Mouse (Mus musculus): ENCODE results near the gene Olfr522. TPM values are rescaled to one million over a fixed set of nuclear protein-coding genes. Genes with fewer than 3 reads are reported as not detected.

Olfr522 gene
- polyA plus RNA-seq, 1 experiment from 2014 or later: not detected

DNA sequence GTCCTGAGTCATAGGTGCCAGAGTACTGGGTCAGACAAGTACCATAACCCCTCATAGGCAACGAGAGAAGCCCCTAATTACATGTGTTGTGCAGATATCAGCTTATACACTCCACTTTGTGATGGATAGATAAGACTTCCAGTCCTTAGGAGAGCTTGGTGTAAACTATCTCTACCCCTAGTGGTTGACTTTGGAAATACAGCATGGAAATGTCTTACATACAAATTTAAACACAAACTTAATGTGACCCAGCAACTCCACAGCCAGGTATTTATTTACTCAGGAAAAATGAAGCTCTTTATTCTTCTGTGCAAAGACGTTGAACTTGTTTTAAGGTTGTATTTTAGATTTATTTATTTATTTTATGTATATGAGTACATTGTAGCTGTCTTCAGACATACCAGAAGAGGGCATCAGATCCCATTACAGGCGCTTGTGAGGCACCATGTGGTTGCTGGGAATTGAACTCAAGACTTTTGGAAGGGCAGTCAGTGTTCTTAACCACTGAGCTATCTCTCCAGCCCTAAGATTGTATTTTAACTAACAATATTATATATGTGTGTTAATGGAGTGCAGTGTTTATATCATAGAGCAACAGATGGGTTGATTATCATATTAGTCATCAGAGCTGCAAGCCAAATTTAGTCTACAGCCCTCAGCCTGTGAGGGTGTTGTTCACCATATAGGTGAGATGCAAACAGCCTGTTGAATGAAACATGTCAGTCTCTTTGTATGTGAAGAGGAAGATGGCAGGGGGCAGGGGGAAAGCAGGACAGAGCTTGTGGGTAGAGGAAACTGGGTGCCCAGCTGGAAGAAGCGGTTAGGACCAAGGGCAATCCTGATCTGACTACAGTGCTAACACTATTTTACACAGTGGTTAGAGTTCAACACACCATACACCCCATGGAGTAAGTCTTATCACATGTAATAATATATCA lies 24.1 kb upstream of the Olfr522 start:
- Histone ChIP-seq H3K9me3 (replicated peaks) (no peaks in the 10 kb centered on the region), H3K9ac (no peak overlapping the region), H3K4me3 (no peak overlapping the region), H3K27ac (no peak overlapping the region), H3K4me2 (no peak overlapping the region), H3K4me1 (replicated peaks) (no peaks in the 10 kb centered on the region), H3K36me3 (no peaks in the 10 kb centered on the region), H3K27me3 (0 out of 2 replicates have a peak, but pooled peaks cover 5% of the 10 kb centered on the region)
- WGBS: 55% methylated on average over 4 of the region's 4 CpGs
- no peak for ATAC-seq (replicated peaks; ENCODE audit: insufficient number of reproducible peaks, insufficient read depth, low FRiP score, low read depth)

DNA sequence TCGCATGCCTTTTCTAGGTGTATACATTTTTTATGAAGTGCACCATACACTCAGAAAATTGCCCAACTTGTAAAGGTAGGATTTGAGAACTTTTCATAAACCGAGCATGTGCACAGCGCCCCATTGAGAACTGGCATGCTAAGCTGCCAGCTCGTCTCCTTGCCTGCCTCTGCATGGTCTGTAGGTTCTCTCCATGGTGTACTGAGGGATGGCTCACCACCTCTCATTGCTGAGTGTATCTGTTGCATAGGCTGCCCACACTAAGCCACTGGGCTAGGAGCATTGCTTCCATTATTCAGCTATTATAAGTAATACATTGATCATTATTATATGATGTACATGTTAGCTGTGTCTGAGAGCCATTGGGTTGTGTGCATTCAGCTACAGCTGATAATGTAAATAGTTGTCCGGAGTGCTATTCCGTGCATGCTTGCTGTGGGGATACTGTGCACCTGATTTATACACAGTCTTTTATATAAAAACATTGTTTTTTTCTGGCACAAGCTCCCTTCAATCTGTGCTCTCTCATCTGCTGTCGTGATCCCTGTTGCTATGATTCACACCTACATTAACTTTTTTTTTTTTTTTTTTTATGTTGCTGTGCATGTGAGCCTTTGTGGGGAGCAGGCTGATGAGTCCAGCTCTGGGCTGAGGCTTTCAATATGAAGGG lies 23.3 kb upstream of the Olfr522 start:
- H3K27me3 ChIP-seq: 0 out of 2 replicates have a peak, but pooled peaks cover 5% of the 10 kb centered on the region
- no peaks in the 10 kb centered on the region for H3K4me1 ChIP-seq (replicated peaks)
- H3K9me3 ChIP-seq (replicated peaks): no peaks in the 10 kb centered on the region
- no peak overlapping the region for H3K27ac ChIP-seq
- no peak for ATAC-seq (replicated peaks; ENCODE audit: insufficient number of reproducible peaks, insufficient read depth, low FRiP score, low read depth)
- no peak overlapping the region for H3K9ac ChIP-seq
- H3K4me3 ChIP-seq: no peak overlapping the region
- H3K4me2 ChIP-seq: no peak overlapping the region
- 82% methylated on average over 7 of the region's 7 CpGs for WGBS
- no peaks in the 10 kb centered on the region for H3K36me3 ChIP-seq

DNA sequence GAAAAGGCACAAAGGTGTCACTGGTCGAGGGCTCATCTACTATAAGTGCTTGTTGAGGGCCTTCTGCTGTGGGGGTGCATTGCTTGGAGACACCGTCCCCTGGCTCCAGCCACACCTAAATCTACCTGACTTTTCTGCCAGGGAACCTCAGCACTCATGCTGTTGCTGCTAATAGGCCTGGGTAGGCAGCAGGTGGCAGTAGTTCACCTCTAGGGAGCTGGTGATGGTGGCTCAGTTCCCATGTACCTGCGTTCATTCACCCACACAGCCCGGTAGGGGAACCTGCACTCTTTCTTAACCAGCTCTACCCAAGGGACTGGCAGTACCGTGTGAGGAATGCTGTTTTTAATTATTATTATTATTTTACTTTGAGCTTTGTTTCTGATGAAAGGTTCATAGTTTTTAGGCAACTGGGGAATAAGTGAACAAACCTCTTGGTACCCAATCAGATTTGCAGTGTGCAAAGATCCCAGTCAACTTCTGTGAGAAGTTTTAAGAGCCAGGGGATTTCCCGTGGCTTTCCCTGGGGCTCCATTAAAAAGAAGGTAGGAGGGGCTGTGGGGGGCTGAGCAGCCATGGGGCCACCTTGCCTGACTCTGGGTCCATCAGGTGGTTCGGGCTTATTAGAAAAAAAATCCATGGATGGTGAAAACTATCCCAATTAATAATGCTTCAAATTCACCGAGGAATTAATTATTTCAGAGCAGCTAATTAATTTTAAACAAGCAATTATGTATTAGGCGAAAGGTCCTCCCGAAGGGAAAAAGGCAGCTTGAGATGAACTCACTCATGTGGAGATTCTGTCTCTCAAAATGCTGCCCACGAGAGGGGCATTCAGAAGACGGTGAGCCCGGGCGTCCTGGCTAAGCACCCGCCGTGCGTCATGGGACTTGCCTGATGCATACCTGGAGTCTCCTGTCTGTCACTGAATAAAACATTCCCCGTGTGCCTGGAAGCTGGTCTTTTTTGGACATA lies 22.4 kb upstream of the Olfr522 start:
- 65% methylated on average over 18 of the region's 18 CpGs for WGBS
- no peaks in the 10 kb centered on the region for H3K4me1 ChIP-seq (replicated peaks)
- no peak overlapping the region for H3K4me2 ChIP-seq
- H3K36me3 ChIP-seq: no peaks in the 10 kb centered on the region
- no peak for ATAC-seq (replicated peaks; ENCODE audit: insufficient number of reproducible peaks, insufficient read depth, low FRiP score, low read depth)
- 0 out of 2 replicates have a peak, but pooled peaks cover 5% of the 10 kb centered on the region for H3K27me3 ChIP-seq
- no peak overlapping the region for H3K9ac ChIP-seq
- H3K27ac ChIP-seq: no peak overlapping the region
- no peak overlapping the region for H3K4me3 ChIP-seq
- no peaks in the 10 kb centered on the region for H3K9me3 ChIP-seq (replicated peaks)

DNA sequence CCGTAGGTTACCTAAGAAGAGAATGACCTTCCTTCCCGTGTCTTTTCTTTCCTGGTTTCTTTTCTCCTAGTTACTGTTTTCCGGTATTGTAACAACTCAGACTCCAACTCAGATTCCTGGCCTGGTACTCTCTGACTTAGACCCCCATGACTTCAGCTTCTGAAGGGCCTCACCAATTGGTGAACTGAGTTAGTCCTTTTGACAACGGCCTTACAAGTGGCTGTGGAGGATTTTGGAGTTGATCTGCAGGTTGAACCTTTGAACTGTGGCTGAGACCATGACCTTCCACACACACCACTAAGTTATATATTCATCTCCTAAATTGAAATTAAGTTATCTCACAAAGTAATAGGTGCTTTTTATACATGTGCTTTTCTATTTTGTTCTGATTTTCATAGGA lies 19.6 kb upstream of the Olfr522 start:
- WGBS: 81% methylated on average over 4 of the region's 4 CpGs
- Histone ChIP-seq H3K4me3 (no peak overlapping the region), H3K4me2 (no peak overlapping the region), H3K4me1 (replicated peaks) (no peaks in the 10 kb centered on the region), H3K9ac (no peak overlapping the region), H3K36me3 (no peaks in the 10 kb centered on the region), H3K9me3 (replicated peaks) (no peaks in the 10 kb centered on the region), H3K27ac (no peak overlapping the region), H3K27me3 (0 out of 2 replicates have a peak, but pooled peaks cover 5% of the 10 kb centered on the region)
- ATAC-seq (replicated peaks; ENCODE audit: insufficient number of reproducible peaks, insufficient read depth, low FRiP score, low read depth): no peak

DNA sequence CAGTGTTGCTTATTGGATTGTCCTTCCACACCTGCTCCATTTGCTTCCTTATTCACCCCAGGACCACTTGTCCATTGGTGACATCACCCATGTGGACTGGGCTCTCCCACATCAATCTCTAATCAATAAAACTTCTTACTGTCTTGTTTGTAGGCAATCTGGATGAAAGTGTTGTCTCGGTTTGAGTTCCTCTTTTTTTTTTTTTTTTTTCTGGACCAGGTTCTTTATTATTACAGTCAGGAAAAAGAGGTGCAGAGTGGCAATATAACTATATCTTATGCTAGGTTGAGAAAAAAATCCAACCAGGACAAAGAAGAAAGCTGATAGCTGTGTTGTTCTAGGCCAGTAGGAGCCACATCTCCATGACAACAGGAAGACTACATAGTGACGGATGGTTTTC lies 16.1 kb upstream of the Olfr522 start:
- H3K27ac ChIP-seq: no peak overlapping the region
- ATAC-seq (replicated peaks; ENCODE audit: insufficient number of reproducible peaks, insufficient read depth, low FRiP score, low read depth): no peak
- WGBS: 77% methylated on average over 2 of the region's 2 CpGs
- H3K27me3 ChIP-seq: 0 out of 2 replicates have a peak, but pooled peaks cover 3% of the 10 kb centered on the region
- H3K36me3 ChIP-seq: no peaks in the 10 kb centered on the region
- no peak overlapping the region for H3K4me3 ChIP-seq
- no peaks in the 10 kb centered on the region for H3K9me3 ChIP-seq (replicated peaks)
- no peak overlapping the region for H3K9ac ChIP-seq
- H3K4me2 ChIP-seq: no peak overlapping the region
- H3K4me1 ChIP-seq (replicated peaks): no peaks in the 10 kb centered on the region

DNA sequence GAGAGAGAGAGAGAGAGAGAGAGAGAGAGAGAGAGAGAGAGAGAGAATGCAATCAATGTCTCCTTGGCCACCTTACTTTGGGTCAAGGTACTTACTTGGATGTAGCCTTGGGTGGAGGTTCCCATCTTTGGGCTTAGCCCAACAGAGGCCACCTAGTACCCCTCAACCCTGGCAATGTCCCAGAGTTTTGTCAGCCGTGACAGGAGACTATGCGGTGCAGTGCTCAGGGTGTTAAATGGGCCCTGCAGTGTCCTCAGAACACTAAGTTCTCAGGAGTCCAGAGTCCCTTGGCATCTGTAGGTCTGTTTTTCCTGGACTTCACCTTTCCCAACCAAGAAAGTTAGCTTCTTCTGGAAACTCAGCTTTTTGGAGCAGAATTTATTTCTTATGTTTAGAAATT lies 14.6 kb upstream of the Olfr522 start:
- H3K4me1 ChIP-seq (replicated peaks): no peaks in the 10 kb centered on the region
- no peak overlapping the region for H3K4me3 ChIP-seq
- no peak overlapping the region for H3K4me2 ChIP-seq
- no peaks in the 10 kb centered on the region for H3K9me3 ChIP-seq (replicated peaks)
- no peaks in the 10 kb centered on the region for H3K36me3 ChIP-seq
- WGBS: 90% methylated on average over 2 of the region's 2 CpGs
- no peak overlapping the region for H3K9ac ChIP-seq
- no peaks in the 10 kb centered on the region for H3K27me3 ChIP-seq
- no peak for ATAC-seq (replicated peaks; ENCODE audit: insufficient number of reproducible peaks, insufficient read depth, low FRiP score, low read depth)
- no peak overlapping the region for H3K27ac ChIP-seq

DNA sequence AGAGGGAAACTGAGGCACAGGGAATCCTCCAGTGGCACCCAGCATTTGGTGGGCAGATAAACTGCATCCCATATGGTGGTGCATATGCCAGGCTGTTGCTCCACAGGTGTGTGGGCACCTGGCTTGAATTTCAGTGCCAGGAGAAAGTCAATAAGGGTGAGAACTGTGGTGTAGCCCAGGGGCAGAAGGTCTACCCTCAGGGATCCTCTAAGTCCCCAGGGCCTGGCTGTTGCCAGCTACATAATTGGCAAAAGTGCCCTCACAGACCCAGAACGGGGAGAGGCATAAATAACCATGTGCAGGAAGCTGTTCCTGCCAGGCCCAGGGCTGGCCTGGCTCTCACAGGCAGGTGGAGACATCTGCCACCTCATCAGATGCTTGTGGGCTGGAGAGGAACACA lies 8.4 kb upstream of the Olfr522 start, which contains the start of gene Olfr523:
TSS of gene Olfr523 (plus strand) at position 282 of the 400 bp plus-strand sequence.
- Histone ChIP-seq H3K9ac (no peak within 1 kb of the TSS), H3K27ac (no peak within 1 kb of the TSS), H3K9me3 (replicated peaks) (no peaks in the 10 kb centered on the region), H3K4me3 (no peak within 1 kb of the TSS), H3K27me3 (no peaks in the 10 kb centered on the region), H3K4me1 (replicated peaks) (no peaks in the 10 kb centered on the region), H3K4me2 (no peak within 1 kb of the TSS), H3K36me3 (no peaks in the 10 kb centered on the region)
- no peak for ATAC-seq (replicated peaks; ENCODE audit: insufficient number of reproducible peaks, insufficient read depth, low FRiP score, low read depth)
- 50% methylated on average over 1 of the region's 1 CpGs for WGBS

DNA sequence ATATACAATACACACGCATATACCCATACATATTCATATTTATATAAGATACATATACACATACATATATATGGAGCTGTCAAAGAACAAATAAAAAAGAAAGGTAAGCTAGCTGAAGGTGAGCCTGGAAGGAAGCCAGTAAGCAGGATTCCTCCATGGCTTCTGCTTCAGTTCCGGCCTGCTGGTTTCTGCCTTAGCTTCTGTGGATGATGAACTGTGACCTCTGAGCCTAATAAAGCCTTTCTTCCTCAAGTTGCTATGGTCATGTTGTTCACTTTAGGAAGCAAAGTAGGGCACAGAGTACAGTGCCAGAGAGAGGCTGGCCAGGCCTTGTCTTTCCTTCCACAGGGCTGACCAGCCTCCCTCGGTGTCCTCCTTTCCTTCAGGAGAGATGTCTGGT lies 6.3 kb upstream of the Olfr522 start:
- no peaks in the 10 kb centered on the region for H3K9me3 ChIP-seq (replicated peaks)
- no peak overlapping the region for H3K4me2 ChIP-seq
- H3K9ac ChIP-seq: no peak overlapping the region
- no peaks in the 10 kb centered on the region for H3K4me1 ChIP-seq (replicated peaks)
- ATAC-seq (replicated peaks; ENCODE audit: insufficient number of reproducible peaks, insufficient read depth, low FRiP score, low read depth): no peak
- H3K27ac ChIP-seq: no peak overlapping the region
- H3K36me3 ChIP-seq: no peaks in the 10 kb centered on the region
- H3K4me3 ChIP-seq: no peak overlapping the region
- WGBS: 84% methylated on average over 3 of the region's 3 CpGs
- H3K27me3 ChIP-seq: no peaks in the 10 kb centered on the region

DNA sequence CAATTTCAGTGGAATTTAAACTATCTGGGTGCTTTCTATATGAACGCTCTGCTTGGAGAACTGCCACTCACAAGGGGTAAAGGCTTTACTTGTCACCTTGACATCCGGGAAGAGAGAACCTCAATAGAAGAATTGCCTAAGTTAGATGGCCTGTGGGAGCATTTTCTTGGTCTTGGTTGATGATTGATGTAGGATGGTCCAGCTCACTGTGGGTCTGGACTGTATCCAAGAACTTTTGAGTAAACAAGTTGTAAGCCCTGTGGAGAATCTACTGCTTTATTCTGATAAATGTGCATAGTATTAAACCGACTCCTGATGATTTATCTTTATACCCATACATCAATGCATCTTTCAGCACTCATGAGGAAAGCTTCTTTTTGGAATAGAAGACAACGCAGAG lies 4.8 kb upstream of the Olfr522 start:
- Histone ChIP-seq H3K36me3 (no peaks in the 10 kb centered on the region), H3K4me3 (no peak overlapping the region), H3K9ac (no peak overlapping the region), H3K9me3 (replicated peaks) (no peaks in the 10 kb centered on the region), H3K4me1 (replicated peaks) (no peaks in the 10 kb centered on the region), H3K27ac (no peak overlapping the region), H3K27me3 (no peaks in the 10 kb centered on the region), H3K4me2 (no peak overlapping the region)
- no peak for ATAC-seq (replicated peaks; ENCODE audit: insufficient number of reproducible peaks, insufficient read depth, low FRiP score, low read depth)
- 65% methylated on average over 4 of the region's 4 CpGs for WGBS

DNA sequence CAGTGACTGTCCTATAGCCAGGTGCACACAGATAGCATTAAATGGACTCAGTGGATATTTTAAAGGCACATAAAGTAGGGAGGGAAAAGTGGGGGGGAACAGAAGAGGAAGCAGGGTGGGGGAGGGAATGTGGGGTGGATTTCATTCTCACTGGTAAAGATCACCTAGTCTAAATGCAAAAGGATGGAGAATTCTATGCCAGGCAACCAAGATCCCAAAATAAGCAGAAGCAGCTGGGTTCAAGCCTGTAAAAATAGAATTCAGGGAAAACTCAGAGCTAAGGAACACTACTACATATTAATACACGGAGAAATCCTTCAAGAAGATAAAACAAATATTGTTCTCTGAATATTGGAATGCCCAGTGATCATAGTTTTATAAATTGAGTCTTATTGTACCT lies 3.4 kb upstream of the Olfr522 start:
- Histone ChIP-seq H3K27ac (no peak overlapping the region), H3K9me3 (replicated peaks) (no peaks in the 10 kb centered on the region), H3K4me1 (replicated peaks) (no peaks in the 10 kb centered on the region), H3K4me2 (no peak overlapping the region), H3K36me3 (no peaks in the 10 kb centered on the region), H3K4me3 (no peak overlapping the region), H3K9ac (no peak overlapping the region), H3K27me3 (no peaks in the 10 kb centered on the region)
- no peak for ATAC-seq (replicated peaks; ENCODE audit: insufficient number of reproducible peaks, insufficient read depth, low FRiP score, low read depth)
- 82% methylated on average over 1 of the region's 1 CpGs for WGBS

DNA sequence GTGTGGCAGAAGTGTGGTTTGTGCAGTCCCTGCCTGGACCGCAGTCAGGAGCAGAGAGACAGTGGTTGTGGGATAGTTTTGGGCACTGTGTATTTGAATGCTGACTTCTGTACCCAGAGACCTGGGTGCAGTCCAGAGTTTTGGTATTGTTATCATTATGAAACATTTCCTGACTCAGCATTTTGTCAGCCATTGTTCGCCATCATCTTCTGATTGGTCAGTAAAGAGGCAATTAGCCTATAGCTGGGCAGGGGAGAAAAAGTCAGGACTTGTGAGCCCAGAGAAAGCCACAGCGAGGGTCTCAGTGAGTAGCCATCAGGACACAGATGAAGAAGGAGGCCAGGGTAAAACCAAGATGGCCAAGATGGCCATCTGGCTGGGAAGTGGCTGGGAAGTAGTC lies 4.2 kb downstream of the Olfr522 start:
- Histone ChIP-seq H3K9me3 (replicated peaks) (no peaks in the 10 kb centered on the region), H3K27me3 (peaks cover 17% of the 10 kb centered on the region), H3K9ac (no peak overlapping the region), H3K4me2 (no peak overlapping the region), H3K4me1 (replicated peaks) (no peaks in the 10 kb centered on the region), H3K27ac (no peak overlapping the region), H3K36me3 (no peaks in the 10 kb centered on the region), H3K4me3 (no peak overlapping the region)
- WGBS: 73% methylated on average over 3 of the region's 3 CpGs
- no peak for ATAC-seq (replicated peaks; ENCODE audit: insufficient number of reproducible peaks, insufficient read depth, low FRiP score, low read depth)
